Mouse (Mus musculus) embryonic facial prominence, embryonic 15.5 days (tissue): ENCODE results near the gene Gm17019. TPM values are rescaled to one million over a fixed set of nuclear protein-coding genes. Genes with fewer than 3 reads are reported as not detected.
A peak's percentile ranks its signal among the peaks of the same experiment; 100 is the strongest.
"Not testable (repeated sequence)": the region's sequence is repeated elsewhere in the genome, so short reads cannot be mapped to it uniquely, and the experiment has no call there.

Experiments
- ATAC-seq: fragments of 200-750 bp; cut with Nextera tagmentation; 2 replicates; pipeline ENCODE4 v1.8.0; 2017; ENCODE audit warnings: low read depth, moderate TSS enrichment; ENCODE audit not compliant: insufficient number of reproducible peaks, low FRiP score, low TSS enrichment
- H3K27ac ChIP-seq: fragments of 300-500 bp; sonication (generic); replicated peaks from 2 replicates; pipeline ENCODE4 v1.5.1; 2015; ENCODE audit warnings: mild to moderate bottlenecking, inconsistent platforms
- H3K27me3 ChIP-seq: fragments of 300-500 bp; sonication (generic); 2 replicates; pipeline ENCODE4 v1.6.1; 2015; ENCODE audit warnings: inconsistent platforms
- H3K36me3 ChIP-seq: fragments of 300-500 bp; sonication (generic); 2 replicates; pipeline ENCODE4 v1.6.1; 2015; ENCODE audit warnings: mild to moderate bottlenecking, inconsistent platforms
- H3K4me1 ChIP-seq: fragments of 300-500 bp; sonication (generic); 2 replicates; pipeline ENCODE4 v1.6.1; 2015; ENCODE audit warnings: inconsistent platforms
- H3K4me2 ChIP-seq: fragments of 300-500 bp; sonication (generic); replicated peaks from 2 replicates; pipeline ENCODE4 v1.6.1; 2015; ENCODE audit warnings: mild to moderate bottlenecking, inconsistent platforms
- H3K4me3 ChIP-seq: fragments of 300-500 bp; sonication (generic); replicated peaks from 2 replicates; pipeline ENCODE4 v1.5.1; 2015; ENCODE audit warnings: mild to moderate bottlenecking, inconsistent platforms
- H3K9ac ChIP-seq: fragments of 300-500 bp; sonication (generic); 2 replicates; pipeline ENCODE4 v1.6.1; 2015; ENCODE audit warnings: inconsistent platforms
- H3K9me3 ChIP-seq: fragments of 300-500 bp; sonication (generic); replicated peaks from 2 replicates; pipeline ENCODE4 v1.6.1; 2016; ENCODE audit warnings: inconsistent platforms
- WGBS: fragments of 180-500 bp; shearing (Covaris S2); methylation state at CpG from one replicate; pipeline ENCODE4 v1.1.7; 2015; 5-methylcytosine and 5-hydroxymethylcytosine counted together
- polyA plus RNA-seq: library from polyadenylated mRNA; unstranded; fragments of >200 nt; fragmentation: Nextera tagmentation; extraction: Ambion mirVana; gene quantifications from 2 replicates; pipeline ENCODE4 v1.2.1, GENCODE M21; 2015

Gene Gm17019
- polyA plus RNA-seq: not detected in 2 replicates

- H3K27me3 ChIP-seq, H3K4me1 ChIP-seq, H3K4me3 ChIP-seq, H3K9me3 ChIP-seq, H3K9ac ChIP-seq, ATAC-seq, H3K36me3 ChIP-seq, H3K4me2 ChIP-seq, H3K27ac ChIP-seq: not testable (repeated sequence)
- WGBS: 35% methylated on average over 1 of the region's 1 CpGs
Observed at GRCm38 (mm10) chr5:15032898-15033297, at the start of gene Gm17019. Gene Gm17019 (minus strand): TSS chr5:15032998.

- not testable (repeated sequence) for H3K27me3 ChIP-seq, H3K4me3 ChIP-seq, ATAC-seq, H3K4me1 ChIP-seq, H3K27ac ChIP-seq, H3K9ac ChIP-seq, H3K4me2 ChIP-seq, H3K36me3 ChIP-seq
- H3K9me3 ChIP-seq: peaks cover 15% of the 10 kb centered on the region
- 90% methylated on average over 1 of the region's 1 CpGs for WGBS
Observed at GRCm38 (mm10) chr5:15062385-15062715, 29.6 kb upstream of the Gm17019 start.

- not testable (repeated sequence) for H3K4me2 ChIP-seq, H3K4me3 ChIP-seq, H3K27ac ChIP-seq, H3K36me3 ChIP-seq, H3K4me1 ChIP-seq, H3K27me3 ChIP-seq, H3K9ac ChIP-seq
- peak; percentile 86 for ATAC-seq
- 82% methylated on average over 4 of the region's 4 CpGs for WGBS
- H3K9me3 ChIP-seq: peaks cover 15% of the 10 kb centered on the region
Observed at GRCm38 (mm10) chr5:15061638-15062384, 29.0 kb upstream of the Gm17019 start.

- H3K36me3 ChIP-seq, H3K27me3 ChIP-seq, ATAC-seq, H3K9ac ChIP-seq, H3K27ac ChIP-seq, H3K4me1 ChIP-seq, H3K4me2 ChIP-seq, H3K4me3 ChIP-seq: not testable (repeated sequence)
- WGBS: 73% methylated on average over 10 of the region's 10 CpGs
- H3K9me3 ChIP-seq: peaks cover 16% of the 10 kb centered on the region; the same call in 1 of the 2 replicates
Observed at GRCm38 (mm10) chr5:15054151-15055025, 21.6 kb upstream of the Gm17019 start.

- not testable (repeated sequence) for H3K27me3 ChIP-seq, H3K4me1 ChIP-seq, H3K9ac ChIP-seq, H3K27ac ChIP-seq, H3K36me3 ChIP-seq, H3K4me3 ChIP-seq, H3K4me2 ChIP-seq
- H3K9me3 ChIP-seq: peaks cover 16% of the 10 kb centered on the region; the same call in 1 of the 2 replicates
- peak; percentile 54; the same call in 1 of the 2 replicates for ATAC-seq
- WGBS: 75% methylated on average over 8 of the region's 8 CpGs
Observed at GRCm38 (mm10) chr5:15053606-15053962, 20.8 kb upstream of the Gm17019 start.

- 82% methylated on average over 4 of the region's 4 CpGs for WGBS
- H3K27me3 ChIP-seq, ATAC-seq, H3K9ac ChIP-seq, H3K4me3 ChIP-seq, H3K36me3 ChIP-seq, H3K27ac ChIP-seq, H3K4me2 ChIP-seq, H3K4me1 ChIP-seq: not testable (repeated sequence)
- peaks cover 13% of the 10 kb centered on the region; the same call in 1 of the 2 replicates for H3K9me3 ChIP-seq
Observed at GRCm38 (mm10) chr5:15052945-15053605, 20.3 kb upstream of the Gm17019 start.

- WGBS: 67% methylated on average over 2 of the region's 2 CpGs
- H3K4me1 ChIP-seq, H3K27ac ChIP-seq, H3K4me2 ChIP-seq, H3K36me3 ChIP-seq, H3K4me3 ChIP-seq, H3K27me3 ChIP-seq, H3K9ac ChIP-seq: not testable (repeated sequence)
- H3K9me3 ChIP-seq: peaks cover 13% of the 10 kb centered on the region; the same call in 1 of the 2 replicates
- peak; percentile 65; the same call in 1 of the 2 replicates for ATAC-seq
Observed at GRCm38 (mm10) chr5:15050807-15051206, 18.0 kb upstream of the Gm17019 start.

- not testable (repeated sequence) for H3K4me1 ChIP-seq, H3K4me3 ChIP-seq, H3K4me2 ChIP-seq, H3K36me3 ChIP-seq, H3K27me3 ChIP-seq, H3K9ac ChIP-seq, H3K27ac ChIP-seq
- peaks cover 10% of the 10 kb centered on the region; the same call in 1 of the 2 replicates for H3K9me3 ChIP-seq
- ATAC-seq: peak; percentile 60; the same call in 1 of the 2 replicates
- WGBS: 85% methylated on average over 9 of the region's 9 CpGs
Observed at GRCm38 (mm10) chr5:15044830-15045767, 12.3 kb upstream of the Gm17019 start.

GRCm38 (mm10) chr5:15040784-15041183 lies 8.0 kb upstream of the Gm17019 start:
- not testable (repeated sequence) for H3K4me2 ChIP-seq, H3K27ac ChIP-seq, ATAC-seq, H3K9ac ChIP-seq, H3K27me3 ChIP-seq, H3K36me3 ChIP-seq, H3K4me3 ChIP-seq, H3K4me1 ChIP-seq
- peaks cover 14% of the 10 kb centered on the region for H3K9me3 ChIP-seq
- WGBS: 63% methylated on average over 4 of the region's 4 CpGs

GRCm38 (mm10) chr5:15039984-15040383 lies 7.2 kb upstream of the Gm17019 start:
- H3K27me3 ChIP-seq, H3K4me2 ChIP-seq, H3K36me3 ChIP-seq, H3K4me1 ChIP-seq, H3K4me3 ChIP-seq, H3K27ac ChIP-seq, H3K9ac ChIP-seq: not testable (repeated sequence)
- ATAC-seq: peak; percentile 97
- H3K9me3 ChIP-seq: peaks cover 13% of the 10 kb centered on the region
- 78% methylated on average over 4 of the region's 4 CpGs for WGBS
